Mouse (Mus musculus) adrenal gland, adult 18-20 months (tissue): ENCODE results near the gene Vmn1r90. TPM values are rescaled to one million over a fixed set of nuclear protein-coding genes. Genes with fewer than 3 reads are reported as not detected.
"Not testable (repeated sequence)": the region's sequence is repeated elsewhere in the genome, so short reads cannot be mapped to it uniquely, and the experiment has no call there.

Experiments
- DNase-seq, 2 experiments: peaks; one replicate each; pipeline ENCODE4 v3.0.0; 2021 to 2022; ENCODE audit warnings: low spot score in 2 of 2
- long read RNA-seq, 2 experiments: library from polyadenylated mRNA; stranded (forward); transcript quantifications; one replicate each; pipeline ENCODE4 v2.0.0; 2021
- total RNA-seq, 2 experiments: library from RNA; stranded (reverse); gene quantifications; 1 replicate in 1 of 2; 2 replicates in 1 of 2; pipeline ENCODE4 v1.2.3; 2021

The Vmn1r90 gene
- not detected for total RNA-seq
- long read RNA-seq, experiment 1, result 0 reads
- long read RNA-seq, experiment 2, result 0 reads

- no peak for DNase-seq
These were observed at the start of gene Vmn1r90 for GRCm38 (mm10) chr7:14563406-14563805. Gene Vmn1r90, minus strand, starts transcription at chr7:14563506.

GRCm38 (mm10) chr7:14593009-14593408, 29.7 kb upstream of the Vmn1r90 start:
- DNase-seq, result not testable (repeated sequence)

DNA sequence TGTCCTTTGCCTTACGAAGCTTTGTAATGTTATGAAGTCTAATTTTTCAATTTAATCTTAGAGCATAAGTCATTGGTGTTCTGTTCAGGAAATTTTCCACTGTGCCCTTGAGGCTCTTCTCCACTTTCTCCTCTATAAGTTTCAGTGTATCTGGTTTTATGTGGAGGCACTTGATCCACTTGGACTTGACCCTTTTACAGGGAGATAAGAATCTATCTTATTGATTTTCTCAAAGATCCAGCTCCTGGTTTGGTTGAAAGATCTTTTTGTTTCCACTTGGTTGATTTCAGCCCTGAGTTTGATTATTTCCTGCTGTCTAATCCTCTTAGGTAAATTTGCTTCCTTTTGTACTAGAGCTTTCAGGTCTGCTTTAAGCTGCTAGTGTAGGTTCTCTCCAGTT, 11.0 kb downstream of the Vmn1r90 start:
- DNase-seq, result no peak

- no peak for DNase-seq
These were observed 38.0 kb downstream of the Vmn1r90 start for GRCm38 (mm10) chr7:14525280-14525679.

DNA sequence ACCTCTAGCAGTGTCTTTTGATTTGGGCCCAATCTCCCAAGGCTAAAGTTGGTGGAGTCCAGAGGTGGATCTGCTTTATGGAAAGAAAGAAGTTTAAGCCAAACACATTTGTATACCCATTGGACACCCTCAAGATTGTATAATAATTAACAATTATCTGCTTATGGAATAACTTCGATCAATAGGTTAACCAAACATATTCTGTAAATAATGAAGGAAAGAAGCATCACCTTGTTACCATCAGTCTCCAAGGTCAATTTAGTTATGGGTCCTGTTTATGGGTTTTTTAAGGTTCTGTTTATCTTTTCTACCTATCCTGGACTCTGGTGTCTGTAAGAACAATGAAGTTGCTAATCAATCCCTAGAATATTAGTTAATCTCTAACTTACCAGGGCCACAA, 40.7 kb downstream of the Vmn1r90 start:
- DNase-seq, result no peak

DNA sequence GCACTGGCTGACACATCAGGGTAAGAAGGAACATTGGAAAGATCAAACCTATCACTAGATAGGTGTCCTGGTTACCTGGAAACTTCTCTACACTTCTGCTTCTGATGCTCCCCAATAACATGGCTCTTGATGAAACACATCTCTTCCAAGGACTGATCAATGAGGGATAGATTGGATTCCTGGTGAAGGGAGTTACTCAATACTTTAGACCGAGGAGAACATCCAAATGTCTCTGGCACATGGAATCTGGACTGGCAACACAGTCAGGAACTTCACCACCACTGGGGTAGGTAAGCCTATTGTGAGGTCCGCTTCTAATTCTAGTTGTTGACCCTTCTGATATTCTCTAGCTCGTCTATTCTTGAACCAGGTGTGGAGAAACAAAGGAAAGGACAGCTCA, 45.0 kb downstream of the Vmn1r90 start:
- no peak for DNase-seq

Other genes with a start within 250 kb of the Vmn1r90 start
- not detected for gene Obox8, start 229.9 kb downstream of the Vmn1r90 start, total RNA-seq
- gene Sult2a8, start 116.7 kb downstream of the Vmn1r90 start, total RNA-seq, result not detected
- gene Sult2a7, start 69.3 kb downstream of the Vmn1r90 start, total RNA-seq, result not detected
- gene Obox7, start 96.0 kb upstream of the Vmn1r90 start, total RNA-seq, result not detected